Mouse (Mus musculus) ES-E14 (cell line): ENCODE data around the gene Ctnna3. TPM values are rescaled to one million over a fixed set of nuclear protein-coding genes. Genes with fewer than 3 reads are reported as not detected.
"Not testable (repeated sequence)": the region's sequence is repeated elsewhere in the genome, so short reads cannot be mapped to it uniquely, and the experiment has no call there.

Experiments used
- DNase-seq: peaks from one replicate; pipeline ENCODE4 v3.0.0-alpha.2; 2013; ENCODE audit warnings: low read depth, low spot score
- H3K27ac ChIP-seq: 2 replicates; pipeline ENCODE4 v1.5.1; 2012; ENCODE audit warnings: low read depth, mild to moderate bottlenecking, low read length, moderate library complexity, mixed read lengths; ENCODE audit not compliant: poor library complexity, insufficient read depth, severe bottlenecking
- H3K36me3 ChIP-seq: 2 replicates; pipeline ENCODE4 v1.6.1; 2012; ENCODE audit warnings: mild to moderate bottlenecking, low read length, moderate library complexity, mixed read lengths; ENCODE audit not compliant: control insufficient read depth, poor library complexity, insufficient read depth, severe bottlenecking
- H3K4me1 ChIP-seq, 2 experiments: fragments of 150-350 bp in 1 of 2; sonication (generic) in 1 of 2; 2 replicates each; pipeline ENCODE4 v1.6.1; 2012; ENCODE audit warnings: low read length in 2 of 2, mild to moderate bottlenecking in 1 of 2, mixed read lengths in 1 of 2; ENCODE audit not compliant: control insufficient read depth in 2 of 2, insufficient read depth in 2 of 2, poor library complexity in 1 of 2
- H3K4me3 ChIP-seq, 2 experiments: fragments of 150-350 bp in 1 of 2; sonication (generic) in 1 of 2; 2 replicates each; pipeline ENCODE4 v1.5.1; 2012; ENCODE audit warnings: low read length in 2 of 2, low read depth in 1 of 2, mild to moderate bottlenecking in 1 of 2, mixed read lengths in 1 of 2; ENCODE audit not compliant: insufficient read depth in 1 of 2, poor library complexity in 1 of 2, severe bottlenecking in 1 of 2
- H3K9ac ChIP-seq: 2 replicates; pipeline ENCODE4 v1.6.1; 2012; ENCODE audit warnings: low read depth, mild to moderate bottlenecking, low read length, mixed read lengths; ENCODE audit not compliant: poor library complexity, insufficient read depth, severe bottlenecking
- H3K9me3 ChIP-seq: fragments of 150-350 bp; sonication (generic); 2 replicates; pipeline ENCODE4 v1.6.1; 2012; ENCODE audit warnings: low read depth, mild to moderate bottlenecking, low read length; ENCODE audit not compliant: control insufficient read depth, insufficient read depth
- CHD2 ChIP-seq: IDR thresholded peaks from 2 replicates; pipeline ENCODE4 v1.6.1; 2014; ENCODE audit warnings: mild to moderate bottlenecking, low read depth, low read length, inconsistent platforms
- HCFC1 ChIP-seq: IDR thresholded peaks from 2 replicates; pipeline ENCODE4 v1.6.1; 2012; ENCODE audit warnings: low read length, inconsistent platforms, borderline replicate concordance; ENCODE audit not compliant: insufficient read depth
- MAFK ChIP-seq: IDR thresholded peaks from 2 replicates; pipeline ENCODE4 v1.6.1; 2014; ENCODE audit warnings: mild to moderate bottlenecking, low read depth, low read length, inconsistent platforms; ENCODE audit not compliant: insufficient read depth
- ZC3H11A ChIP-seq: IDR thresholded peaks from 2 replicates; pipeline ENCODE4 v1.6.1; 2012; ENCODE audit warnings: low read depth, mild to moderate bottlenecking, inconsistent platforms, low read length, borderline replicate concordance
- ZNF384 ChIP-seq: IDR thresholded peaks from 2 replicates; pipeline ENCODE4 v1.6.1; 2012; ENCODE audit warnings: low read depth, low read length, inconsistent platforms
- in situ Hi-C, 2 experiments: fragments of 600-800 bp; cut with MboI; formaldehyde crosslinking; loops; one replicate each; pipeline ENCODE4 v1.15.1; 2025; ENCODE audit warnings: low sequenced_read_pairs in 2 of 2, inconsistent platforms in 1 of 2; ENCODE audit not compliant: unreplicated experiment in 2 of 2
- total RNA-seq: library from RNA; depleted of rRNA; stranded (reverse); fragments of 300-350 nt; gene quantifications from 2 replicates; pipeline ENCODE4 v1.2.3, GENCODE M21; 2012

The Ctnna3 gene
- total RNA-seq, 1 experiment, result not detected

DNA sequence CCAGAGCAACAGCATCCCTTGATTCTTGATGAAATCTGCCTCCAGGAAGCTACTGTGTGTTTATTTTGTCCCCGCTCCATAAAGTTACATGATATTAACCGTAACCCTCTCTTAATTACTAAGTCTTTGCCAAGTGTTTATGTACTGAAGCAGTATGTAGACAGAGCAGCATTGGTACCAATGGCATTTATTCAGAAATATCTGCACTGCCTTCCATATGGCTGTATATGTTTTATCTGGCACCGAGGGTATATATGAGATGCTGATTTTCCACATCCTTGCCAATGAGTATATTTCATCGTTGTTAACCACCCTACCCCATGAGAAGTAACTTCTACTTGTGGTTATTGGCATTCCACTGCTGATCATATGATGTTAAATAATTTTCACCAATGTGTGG lies 947.9 kb downstream of the Ctnna3 start:
- no peaks in the 10 kb centered on the region for H3K9me3 ChIP-seq
- H3K36me3 ChIP-seq, result no peaks in the 10 kb centered on the region
- DNase-seq, result no peak
- H3K4me3 ChIP-seq, result no peak overlapping the region
- no peaks in the 10 kb centered on the region for H3K4me1 ChIP-seq
- H3K9ac ChIP-seq, result no peak overlapping the region
- in situ Hi-C loops, result no loop called here
- no peak overlapping the region for H3K27ac ChIP-seq
- no peak for TF ChIP-seq HCFC1
- TF ChIP-seq ZC3H11A, result no peak
- no peak for TF ChIP-seq ZNF384
- TF ChIP-seq CHD2, result no peak

DNA sequence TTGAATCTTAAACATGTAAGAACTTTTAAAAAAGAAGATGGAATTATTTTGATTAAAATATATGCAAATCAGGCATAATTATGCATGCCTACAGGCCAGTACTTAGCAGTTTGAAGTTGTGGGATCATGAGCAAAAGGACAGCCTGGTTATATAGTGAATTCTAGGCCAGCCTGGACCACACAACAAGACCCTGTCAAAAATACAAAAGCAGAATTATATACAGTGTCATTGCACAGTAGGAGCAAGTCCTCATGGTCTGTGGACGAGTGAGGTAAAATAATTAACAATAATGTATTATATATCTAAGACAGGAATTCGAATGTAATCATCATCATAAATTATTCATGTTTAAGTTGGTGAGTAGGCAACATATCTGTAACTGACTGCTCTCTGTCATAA lies 966.7 kb downstream of the Ctnna3 start:
- Histone ChIP-seq H3K9me3 (no peaks in the 10 kb centered on the region), H3K36me3 (no peaks in the 10 kb centered on the region), H3K4me1 (no peaks in the 10 kb centered on the region), H3K9ac (no peak overlapping the region), H3K4me3 (no peak overlapping the region), H3K27ac (no peak overlapping the region)
- no peak for TF ChIP-seq HCFC1
- TF ChIP-seq ZNF384, result no peak
- TF ChIP-seq ZC3H11A, result no peak
- TF ChIP-seq MAFK, result no peak
- TF ChIP-seq CHD2, result no peak
- no peak for DNase-seq
- in situ Hi-C loops, result no loop called here

DNA sequence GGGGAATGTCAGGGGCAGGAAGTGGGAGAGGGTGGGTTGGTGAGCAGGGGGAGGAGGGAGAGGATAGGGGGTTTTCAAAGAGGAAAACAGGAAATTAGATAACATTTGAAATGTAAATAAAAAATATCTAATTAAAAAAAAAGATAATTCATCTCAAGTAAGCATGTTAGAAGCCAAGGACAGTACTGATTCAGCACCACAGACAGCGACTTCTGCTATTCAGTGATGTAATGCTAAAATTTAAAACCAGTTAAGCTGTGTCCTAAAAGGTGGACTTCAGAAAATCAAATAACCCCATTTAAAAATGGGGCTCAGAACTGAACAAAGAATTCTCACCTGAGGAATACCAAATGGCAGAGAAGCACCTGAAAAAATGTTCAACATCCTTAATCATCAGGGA lies 988.5 kb downstream of the Ctnna3 start:
- in situ Hi-C loops, H3K36me3 ChIP-seq, H3K4me1 ChIP-seq, H3K4me3 ChIP-seq, H3K9me3 ChIP-seq, H3K9ac ChIP-seq, H3K27ac ChIP-seq: not testable (repeated sequence)
- peak; percentile 25 for DNase-seq

DNA sequence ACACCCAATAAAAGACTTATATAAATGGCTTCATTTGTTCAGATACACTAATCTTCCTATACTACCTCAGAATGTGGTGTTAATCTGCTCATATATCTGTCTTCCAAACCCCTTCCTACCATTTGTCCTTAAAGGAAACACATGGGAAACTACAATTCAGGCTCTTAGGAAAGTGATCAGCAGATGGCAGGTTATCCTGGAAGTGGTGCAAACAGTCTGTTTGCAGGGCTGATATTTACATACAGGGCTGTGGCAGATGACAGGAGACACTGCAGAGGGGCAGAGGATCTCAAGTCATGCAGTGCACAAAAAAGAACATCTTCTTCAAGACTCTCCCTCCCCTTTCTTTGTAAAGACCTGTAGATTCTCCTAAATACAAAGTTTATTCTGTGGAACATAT lies 1008.8 kb downstream of the Ctnna3 start:
- in situ Hi-C loops, result no loop called here
- H3K4me3 ChIP-seq, result no peak overlapping the region
- H3K36me3 ChIP-seq, result no peaks in the 10 kb centered on the region
- no peaks in the 10 kb centered on the region for H3K9me3 ChIP-seq
- no peak for DNase-seq
- TF ChIP-seq MAFK, result no peak
- TF ChIP-seq HCFC1, result no peak
- no peak for TF ChIP-seq CHD2
- TF ChIP-seq ZNF384, result no peak
- no peak for TF ChIP-seq ZC3H11A
- H3K27ac ChIP-seq, result no peak overlapping the region
- no peaks in the 10 kb centered on the region for H3K4me1 ChIP-seq
- no peak overlapping the region for H3K9ac ChIP-seq

DNA sequence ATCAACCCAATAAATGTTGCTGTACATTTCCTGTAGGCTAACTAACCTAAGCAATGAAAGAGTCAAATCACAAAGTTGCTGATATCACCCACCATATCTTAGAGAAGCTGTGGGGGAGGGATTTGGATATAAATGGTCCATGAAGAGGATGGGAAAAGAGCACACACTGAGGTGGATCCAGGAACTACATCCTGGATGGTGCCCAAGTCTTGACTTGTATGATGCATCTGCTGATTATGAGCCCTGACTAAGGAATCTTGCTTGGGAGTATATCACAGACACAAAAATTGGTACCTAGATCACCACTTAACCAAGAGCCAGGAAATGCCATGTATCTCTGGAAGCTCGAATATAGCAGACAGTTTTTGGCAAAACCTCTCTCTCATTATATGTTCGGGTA lies 1018.7 kb downstream of the Ctnna3 start:
- H3K4me3 ChIP-seq, result no peak overlapping the region
- no peak overlapping the region for H3K27ac ChIP-seq
- no peak overlapping the region for H3K9ac ChIP-seq
- no peak for DNase-seq
- no peaks in the 10 kb centered on the region for H3K36me3 ChIP-seq
- TF ChIP-seq ZC3H11A, result no peak
- no peak for TF ChIP-seq HCFC1
- TF ChIP-seq MAFK, result no peak
- TF ChIP-seq ZNF384, result no peak
- no peak for TF ChIP-seq CHD2
- no peaks in the 10 kb centered on the region for H3K4me1 ChIP-seq
- H3K9me3 ChIP-seq, result no peaks in the 10 kb centered on the region
- in situ Hi-C loops, result no loop called here
